Mouse (Mus musculus) erythroblast, embryonic 14.5 days (primary cell): ENCODE data around the gene Ubxn6.

Source experiments
- GATA1 ChIP-seq: IDR thresholded peaks from 2 replicates; pipeline ENCODE4 v1.6.1; 2012; ENCODE audit warnings: low read length, inconsistent platforms, mixed read lengths
- TAL1 ChIP-seq: IDR thresholded peaks from 3 replicates; pipeline ENCODE4 v1.6.1; 2012; ENCODE audit warnings: low read length, inconsistent platforms, mixed read lengths

DNA sequence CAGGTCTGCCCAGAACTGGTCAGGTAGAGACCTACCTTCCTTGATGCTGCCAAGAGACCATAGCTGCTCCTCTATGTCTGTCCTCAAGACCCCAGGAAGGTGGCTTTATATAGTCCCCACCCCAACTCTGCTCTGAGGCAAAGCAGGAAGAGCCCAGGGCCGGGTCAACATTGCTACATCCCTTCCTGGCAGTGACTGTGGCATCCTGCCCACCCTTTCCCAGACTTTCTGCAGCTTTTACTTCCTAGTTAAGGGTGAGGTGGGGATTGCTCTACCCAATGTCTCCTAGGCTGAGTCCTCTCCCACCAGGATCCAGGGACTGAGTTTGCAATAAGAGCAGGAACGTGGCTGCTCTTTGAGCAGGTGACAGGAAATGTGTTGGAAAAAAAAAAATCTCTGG lies 47.0 kb upstream of the Ubxn6 start, which contains the start of gene Lrg1:
- TF ChIP-seq TAL1, result no peak
- TF ChIP-seq GATA1, result no peak
